Mouse (Mus musculus) activated CD4-positive, CD25-positive, alpha-beta regulatory T cell, adult 4 months (primary cell): ENCODE results near the gene 4930404N11Rik. TPM values are rescaled to one million over a fixed set of nuclear protein-coding genes. Genes with fewer than 3 reads are reported as not detected.

Source experiments
- ATAC-seq: one replicate; pipeline ENCODE4 v1.8.0; 2017
- polyA plus RNA-seq, 2 experiments: library from polyadenylated mRNA; unstranded; fragments of 100-300 nt; shearing (Covaris generic); gene quantifications; one replicate each; pipeline ENCODE4 v1.2.1; 2017

The 4930404N11Rik gene
- polyA plus RNA-seq, 2 experiments from 2014 or later: 2.1 TPM; not detected in 1

GRCm38 (mm10) chr10:81327959-81328358, 37.7 kb downstream of the 4930404N11Rik start:
- ATAC-seq: no peak

GRCm38 (mm10) chr10:81326858-81327257, 38.8 kb downstream of the 4930404N11Rik start:
- no peak for ATAC-seq

- no peak for ATAC-seq
Measured at GRCm38 (mm10) chr10:81325781-81326180, 39.8 kb downstream of the 4930404N11Rik start.

GRCm38 (mm10) chr10:81325176-81325575, 40.4 kb downstream of the 4930404N11Rik start:
- ATAC-seq: no peak

- ATAC-seq: no peak
Measured at GRCm38 (mm10) chr10:81323791-81324530, 41.7 kb downstream of the 4930404N11Rik start.

- no peak for ATAC-seq
Measured at GRCm38 (mm10) chr10:81323141-81323775, 42.4 kb downstream of the 4930404N11Rik start.

- ATAC-seq: no peak
Measured at GRCm38 (mm10) chr10:81322444-81322843, 43.2 kb downstream of the 4930404N11Rik start.

GRCm38 (mm10) chr10:81321436-81321835, 44.2 kb downstream of the 4930404N11Rik start:
- ATAC-seq: no peak

GRCm38 (mm10) chr10:81320550-81321347, 44.9 kb downstream of the 4930404N11Rik start, which contains the start of gene Cactin:
TSS of gene Cactin (plus strand) at chr10:81321103.
- peak; percentile 85 for ATAC-seq

GRCm38 (mm10) chr10:81319741-81320549, 45.7 kb downstream of the 4930404N11Rik start:
- no peak for ATAC-seq

GRCm38 (mm10) chr10:81319330-81319699, 46.3 kb downstream of the 4930404N11Rik start:
- no peak for ATAC-seq

GRCm38 (mm10) chr10:81318589-81319329, 46.9 kb downstream of the 4930404N11Rik start:
- ATAC-seq: no peak

GRCm38 (mm10) chr10:81317273-81317672, 48.3 kb downstream of the 4930404N11Rik start:
- ATAC-seq: no peak

GRCm38 (mm10) chr10:81316338-81317060, 49.1 kb downstream of the 4930404N11Rik start:
- no peak for ATAC-seq

GRCm38 (mm10) chr10:81315587-81315986, 50.0 kb downstream of the 4930404N11Rik start:
- no peak for ATAC-seq

GRCm38 (mm10) chr10:81314201-81314600, 51.4 kb downstream of the 4930404N11Rik start:
- no peak for ATAC-seq

GRCm38 (mm10) chr10:81313581-81313980, 52.0 kb downstream of the 4930404N11Rik start:
- no peak for ATAC-seq
